Mouse (Mus musculus): ENCODE results near the gene Ak3.

- no peak for TF ChIP-seq CTCF (IDR thresholded peaks at IDR 0.05; ENCODE audit: extremely low read depth, insufficient read depth, insufficient read length, insufficient replicate concordance)
- no peak for TF ChIP-seq POLR2A (IDR thresholded peaks at IDR 0.05; ENCODE audit: low read depth, low read length)
These were observed 39.6 kb downstream of the Ak3 start for GRCm38 (mm10) chr19:29008069-29008706.
